Mouse (Mus musculus) bone marrow macrophage, adult 2 months (primary cell): ENCODE results near the gene Prrx2. TPM values are rescaled to one million over a fixed set of nuclear protein-coding genes. Genes with fewer than 3 reads are reported as not detected.

Experiments
- H3K27ac ChIP-seq: 2 replicates; pipeline ENCODE4 v1.5.1; 2012; ENCODE audit warnings: low read depth, low read length; ENCODE audit not compliant: insufficient read depth
- H3K4me1 ChIP-seq: 2 replicates; pipeline ENCODE4 v1.6.1; 2012; ENCODE audit warnings: low read length; ENCODE audit not compliant: control insufficient read depth, insufficient read depth
- H3K4me3 ChIP-seq: 2 replicates; pipeline ENCODE4 v1.5.1; 2012; ENCODE audit warnings: mild to moderate bottlenecking, low read length, moderate library complexity; ENCODE audit not compliant: insufficient read depth
- CTCF ChIP-seq: IDR thresholded peaks from 2 replicates; pipeline ENCODE4 v1.5.1; 2012; ENCODE audit warnings: low read depth, mild to moderate bottlenecking, low read length, moderate library complexity
- POLR2A ChIP-seq: IDR thresholded peaks from 2 replicates; pipeline ENCODE4 v1.6.1; 2012; ENCODE audit warnings: mild to moderate bottlenecking, low read depth, low read length, borderline replicate concordance
- polyA plus RNA-seq: library from polyadenylated mRNA; stranded (reverse); fragments of >200 nt; gene quantifications from 2 replicates; pipeline ENCODE4 v1.2.4, GENCODE M21; 2012; ENCODE audit not compliant: missing spikeins, insufficient read depth, insufficient read length

Gene Prrx2
- polyA plus RNA-seq, 1 experiment, result not detected

GRCm38 (mm10) chr2:30864968-30865381 lies 30.2 kb downstream of the Prrx2 start:
- H3K27ac ChIP-seq, result no peak overlapping the region
- TF ChIP-seq CTCF (no peak), POLR2A (no peak)
- no peaks in the 10 kb centered on the region for H3K4me1 ChIP-seq
- no peak overlapping the region for H3K4me3 ChIP-seq

GRCm38 (mm10) chr2:30865426-30865825 lies 30.7 kb downstream of the Prrx2 start:
- TF ChIP-seq CTCF, result no peak
- TF ChIP-seq POLR2A, result no peak

DNA sequence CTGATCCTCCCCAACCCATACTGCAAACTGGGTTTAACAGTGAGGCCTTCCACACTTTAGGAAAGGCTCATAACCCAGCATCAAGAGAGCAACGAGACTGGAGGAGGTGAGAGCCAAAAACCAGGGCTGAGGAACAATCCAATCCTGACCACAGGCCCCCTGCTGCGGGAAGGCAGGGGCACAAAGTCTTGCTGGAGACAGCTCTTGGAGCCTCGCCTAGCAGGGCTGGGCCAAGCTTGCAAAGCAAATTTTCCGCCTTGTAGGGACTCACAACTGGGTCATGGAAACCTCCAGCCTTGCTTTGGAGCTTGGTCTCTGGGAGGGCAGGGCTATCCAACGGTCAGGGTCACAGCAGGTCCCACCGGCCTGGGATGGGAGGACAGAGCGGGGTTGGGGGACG lies 36.1 kb downstream of the Prrx2 start:
- TF ChIP-seq CTCF (no peak), POLR2A (no peak)
- H3K4me1 ChIP-seq, result no peaks in the 10 kb centered on the region
- H3K4me3 ChIP-seq, result no peak overlapping the region
- no peak overlapping the region for H3K27ac ChIP-seq

More at GRCm38 (mm10) chr2:30865426-30865825, 30.7 kb downstream of the Prrx2 start:
- Histone ChIP-seq H3K27ac (no peak overlapping the region), H3K4me1 (no peaks in the 10 kb centered on the region), H3K4me3 (no peak overlapping the region)

GRCm38 (mm10) chr2:30872669-30873068 lies 37.9 kb downstream of the Prrx2 start:
- Histone ChIP-seq H3K27ac (no peak overlapping the region), H3K4me3 (no peak overlapping the region), H3K4me1 (no peaks in the 10 kb centered on the region)
- TF ChIP-seq CTCF, result no peak
- no peak for TF ChIP-seq POLR2A

DNA sequence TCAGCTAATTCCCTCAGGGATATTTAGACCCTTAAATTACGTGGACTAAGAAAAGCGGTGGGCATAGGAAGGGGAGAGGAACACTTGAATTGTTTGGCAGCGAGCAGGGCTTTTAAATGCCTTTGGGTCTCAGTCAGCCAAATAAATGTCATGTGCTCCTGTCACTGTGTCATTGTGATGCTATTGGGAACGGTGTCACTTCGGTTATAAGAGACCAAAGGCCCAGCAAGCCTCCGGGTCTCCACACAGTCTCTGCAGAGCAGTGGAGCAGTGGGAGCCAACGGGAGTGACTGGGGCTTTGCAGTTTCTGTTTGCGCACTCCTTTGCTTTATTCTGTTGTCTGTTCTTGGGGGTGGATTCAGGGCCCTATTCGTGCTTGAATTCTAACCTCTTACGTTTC lies 39.7 kb downstream of the Prrx2 start:
- H3K27ac ChIP-seq, result no peak overlapping the region
- H3K4me3 ChIP-seq, result no peak overlapping the region
- H3K4me1 ChIP-seq, result no peaks in the 10 kb centered on the region
- TF ChIP-seq CTCF (no peak), POLR2A (no peak)

GRCm38 (mm10) chr2:30875096-30875495 lies 40.3 kb downstream of the Prrx2 start:
- Histone ChIP-seq H3K4me3 (no peak overlapping the region), H3K27ac (no peak overlapping the region), H3K4me1 (no peaks in the 10 kb centered on the region)
- no peak for TF ChIP-seq CTCF
- no peak for TF ChIP-seq POLR2A

- no peak for TF ChIP-seq POLR2A
- Histone ChIP-seq H3K4me1 (no peaks in the 10 kb centered on the region), H3K27ac (no peak overlapping the region), H3K4me3 (no peak overlapping the region)
Measured at GRCm38 (mm10) chr2:30875621-30876432, 41.1 kb downstream of the Prrx2 start.

- no peaks in the 10 kb centered on the region for H3K4me1 ChIP-seq
- TF ChIP-seq CTCF (no peak), POLR2A (no peak)
- no peak overlapping the region for H3K4me3 ChIP-seq
- no peak overlapping the region for H3K27ac ChIP-seq
Measured at GRCm38 (mm10) chr2:30879481-30879880, 44.7 kb downstream of the Prrx2 start.

GRCm38 (mm10) chr2:30881215-30881614 lies 46.4 kb downstream of the Prrx2 start:
- no peak overlapping the region for H3K27ac ChIP-seq
- H3K4me1 ChIP-seq, result no peaks in the 10 kb centered on the region
- no peak overlapping the region for H3K4me3 ChIP-seq
- TF ChIP-seq POLR2A, result no peak
- no peak for TF ChIP-seq CTCF

DNA sequence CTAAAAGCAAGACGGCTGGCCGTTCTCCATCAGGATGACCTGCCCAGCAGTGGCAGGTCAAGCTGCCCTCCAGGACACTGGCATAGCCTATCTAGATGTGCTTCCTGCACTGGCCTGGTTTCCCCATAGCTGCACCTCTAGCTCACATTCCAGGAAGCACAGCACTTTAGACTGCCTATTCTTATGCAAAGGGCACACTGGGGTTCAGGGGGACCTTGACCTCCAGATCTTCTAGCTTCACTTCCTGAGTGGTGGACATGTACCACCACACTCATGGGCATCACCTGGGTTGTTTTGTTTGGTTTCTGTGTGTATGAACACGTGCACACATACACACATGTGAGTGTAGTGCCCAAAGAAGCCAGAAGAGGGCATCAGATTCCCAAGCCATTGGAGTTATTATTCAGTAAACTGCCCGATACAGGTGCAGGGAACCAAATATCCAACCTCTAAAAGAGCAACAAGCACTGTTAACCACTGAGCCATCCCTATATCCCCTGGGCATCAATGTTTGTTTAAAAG lies 50.1 kb downstream of the Prrx2 start:
- no peak overlapping the region for H3K4me3 ChIP-seq
- no peaks in the 10 kb centered on the region for H3K4me1 ChIP-seq
- TF ChIP-seq POLR2A (no peak), CTCF (no peak)
- H3K27ac ChIP-seq, result no peak overlapping the region
